Mouse (Mus musculus): ENCODE measurements around the gene Phactr4.

GRCm38 (mm10) chr4:132351401-132351800 is 70.9 kb downstream of the Phactr4 start:
- TF ChIP-seq CTCF (IDR thresholded peaks at IDR 0.05; ENCODE audit: low read depth) (no peak), EP300 (IDR thresholded peaks at IDR 0.05; ENCODE audit: low read depth) (no peak)

Data from heart, postnatal 0 days (tissue).